In genomic region chr9:13992728-13993127, GRCm38 (mm10) we compare ENCODE assay signal across 16 mouse cellular contexts.
"Had no signal": no experiment of that assay in that cellular context is flagged by ENCODE, and none has a peak within 500 bp of the region (broad histone marks: within the 10 kb centered on the region; RNA-seq: fewer than 3 reads in every experiment).

No protein-coding gene starts in this region.

- H3K9ac ChIP-seq: neural tube, embryonic 13.5 days; neural tube, embryonic 15.5 days; stomach, embryonic 15.5 days had no signal

- H3K4me3 ChIP-seq: neural tube, embryonic 13.5 days; neural tube, embryonic 15.5 days; stomach, embryonic 15.5 days had no signal

- H3K27ac ChIP-seq: neural tube, embryonic 13.5 days; neural tube, embryonic 15.5 days; stomach, embryonic 15.5 days; stomach, postnatal 0 days had no signal

- H3K9me3 ChIP-seq: neural tube, embryonic 13.5 days; neural tube, embryonic 15.5 days; stomach, embryonic 15.5 days had no signal

- H3K36me3 ChIP-seq: neural tube, embryonic 13.5 days; neural tube, embryonic 15.5 days; stomach, embryonic 15.5 days had no signal

- H3K27me3 ChIP-seq: neural tube, embryonic 13.5 days; neural tube, embryonic 15.5 days; stomach, embryonic 15.5 days had no signal

- DNase-seq: retina, postnatal 1 day; right cerebral cortex, adult 18-20 months; right cerebral cortex, postnatal 14 days; right cerebral cortex, postnatal 25 days; right cerebral cortex, postnatal 4 days; spleen, adult 18-20 months; thymus, adult 18-20 months; thymus, adult 2 months; thymus, postnatal 14 days; thymus, postnatal 25 days; thymus, postnatal 36 days; thymus, postnatal 4 days had no signal

- H3K4me2 ChIP-seq: neural tube, embryonic 13.5 days; neural tube, embryonic 15.5 days; stomach, embryonic 15.5 days had no signal

- H3K4me1 ChIP-seq: neural tube, embryonic 13.5 days; neural tube, embryonic 15.5 days; stomach, embryonic 15.5 days had no signal
